Mouse (Mus musculus) right cerebral cortex, postnatal 36 days (tissue): Measurements from ENCODE around the gene Dennd4a.

Experiments
- DNase-seq, 2 experiments: peaks; one replicate each; pipeline ENCODE4 v3.0.0; 2022; ENCODE audit warnings: low spot score in 2 of 2, mixed read lengths in 1 of 2

The Dennd4a gene

DNA sequence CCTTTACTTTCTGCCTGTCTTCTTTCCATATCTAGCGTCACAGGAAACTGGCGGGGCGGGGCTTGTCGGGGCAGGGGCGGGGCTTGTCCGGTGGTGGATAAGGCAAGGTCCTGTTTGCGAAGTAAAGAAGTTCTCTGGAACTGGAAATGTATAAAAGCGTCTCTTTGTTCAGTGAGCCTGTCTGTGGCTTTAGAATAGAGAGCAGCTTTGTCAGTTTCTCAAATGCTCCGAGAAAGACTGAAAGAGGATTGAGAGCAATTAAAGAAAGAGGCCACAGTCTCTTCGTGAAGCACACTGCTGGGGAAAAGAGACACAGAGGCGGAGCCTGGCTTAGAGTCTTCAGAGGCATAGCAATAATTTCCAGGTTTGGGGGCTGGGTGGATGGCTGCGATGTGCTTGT lies 145.2 kb downstream of the Dennd4a start:
- DNase-seq = no peak

DNA sequence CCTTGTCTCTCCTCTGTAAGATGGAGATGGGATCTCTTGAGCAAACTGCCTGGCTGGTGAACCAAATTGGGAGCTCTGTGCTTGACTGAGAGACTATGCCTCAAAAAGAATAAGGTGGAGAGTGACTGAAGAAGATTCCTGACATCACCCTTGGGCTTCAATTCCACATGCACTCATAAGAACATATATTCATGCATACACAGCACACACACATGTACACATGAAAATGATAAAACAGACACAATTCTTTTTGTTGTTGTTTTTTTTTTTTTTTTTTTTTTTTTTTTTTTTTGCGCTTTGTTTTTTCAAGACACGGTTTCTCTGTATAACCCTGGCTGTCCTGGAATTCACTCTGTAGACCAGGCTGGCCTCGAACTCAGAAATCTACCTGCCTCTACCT lies 146.1 kb downstream of the Dennd4a start:
- DNase-seq = no peak

DNA sequence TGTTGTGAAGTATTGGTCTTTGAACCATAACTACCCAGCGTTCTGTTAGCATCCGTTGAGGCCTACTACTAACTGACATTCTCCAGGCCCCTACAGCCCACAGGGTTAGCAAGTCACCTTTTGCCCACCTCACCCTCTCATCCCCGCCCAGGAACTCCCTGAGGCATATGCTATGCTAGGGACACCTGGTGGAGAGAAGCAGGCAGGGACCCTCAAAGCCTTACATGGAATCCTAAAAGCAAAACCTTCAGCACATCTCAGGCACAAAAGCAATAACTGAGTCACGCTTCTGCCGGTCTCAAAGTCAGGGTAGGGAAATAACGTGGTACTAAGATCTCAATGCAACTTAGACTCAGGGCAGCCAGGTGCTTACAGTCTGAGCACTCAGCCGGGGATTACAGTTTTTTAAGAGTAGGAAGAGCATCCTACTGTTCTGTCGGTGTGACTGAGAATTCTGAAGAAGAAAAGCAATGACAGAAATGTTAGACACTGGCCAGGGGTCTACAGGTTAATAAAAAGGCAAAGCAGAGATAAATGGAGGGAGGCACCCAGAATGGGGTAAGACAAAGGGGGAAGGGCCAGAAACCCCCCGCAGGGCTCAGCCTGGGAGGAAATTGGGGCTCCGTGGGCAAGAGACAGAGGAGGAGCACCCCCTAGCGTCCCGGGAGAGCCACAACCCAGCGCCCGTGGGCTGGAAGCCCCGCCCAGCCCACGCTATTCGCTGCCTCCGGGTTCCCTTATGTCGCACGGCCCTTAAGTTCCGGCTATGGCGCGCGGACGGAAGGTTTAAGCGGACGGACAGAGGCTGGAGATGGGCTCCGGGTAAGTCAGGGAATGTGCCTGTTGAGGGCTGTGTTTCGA lies 149.2 kb downstream of the Dennd4a start, which contains the start of gene Ints14:
Gene Ints14, plus strand, starts transcription at position 789 of the 861 bp plus-strand sequence.
- peak; percentile 89 to 93 for DNase-seq

DNA sequence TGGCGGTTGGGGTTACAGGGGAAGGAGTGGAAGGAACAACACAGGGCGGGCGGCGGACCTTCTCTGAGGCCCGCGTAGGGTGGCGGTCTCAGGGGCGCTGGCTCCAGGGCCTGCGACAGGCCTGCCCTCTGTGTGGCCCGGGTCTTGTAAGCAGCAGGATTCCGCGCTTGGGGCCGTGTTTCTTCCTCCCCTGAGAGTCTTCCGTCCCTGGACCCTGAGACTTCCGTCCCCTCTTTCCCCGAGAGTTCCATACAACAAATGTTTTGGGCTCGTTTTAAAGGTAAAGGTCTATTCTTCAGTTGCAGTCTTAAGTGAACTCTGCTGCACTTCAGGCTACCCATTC lies 149.8 kb downstream of the Dennd4a start:
- no peak for DNase-seq
